Mouse (Mus musculus) heart, postnatal 0 days (tissue): ENCODE measurements at regions not wholly inside any gene's neighbourhood (a gene's known extent, or its start where the extent isn't known, plus 50 kb on each side); places are given as distances from the start of the nearest gene placed in this dataset.

ENCODE experiments used
- ATAC-seq: fragments of 200-750 bp; cut with Nextera tagmentation; 2 replicates; pipeline ENCODE4 v1.8.0; 2017; ENCODE audit warnings: low read depth, moderate number of reproducible peaks, moderate library complexity; ENCODE audit not compliant: insufficient read depth
- DNase-seq: peaks from one replicate; pipeline ENCODE4 v3.0.0-alpha.2; 2016; ENCODE audit warnings: low spot score
- H3K27ac ChIP-seq: fragments of 300-500 bp; sonication (generic); 2 replicates; pipeline ENCODE4 v1.5.1; 2014; ENCODE audit warnings: low read depth, mild to moderate bottlenecking
- H3K27me3 ChIP-seq: fragments of 300-500 bp; sonication (generic); 2 replicates; pipeline ENCODE4 v1.6.1; 2014; ENCODE audit warnings: low read length, mixed read lengths; ENCODE audit not compliant: control insufficient read depth, insufficient read depth
- H3K36me3 ChIP-seq: fragments of 300-500 bp; sonication (generic); replicated peaks from 2 replicates; pipeline ENCODE4 v1.6.1; 2014; ENCODE audit warnings: low read length, mixed read lengths; ENCODE audit not compliant: control insufficient read depth, insufficient read depth
- H3K4me1 ChIP-seq: fragments of 300-500 bp; sonication (generic); 2 replicates; pipeline ENCODE4 v1.6.1; 2014; ENCODE audit warnings: antibody characterized with exemption; ENCODE audit not compliant: control insufficient read depth, insufficient read depth
- H3K4me2 ChIP-seq: fragments of 300-500 bp; sonication (generic); 2 replicates; pipeline ENCODE4 v1.6.1; 2014; ENCODE audit warnings: low read depth, mild to moderate bottlenecking, low read length, moderate library complexity
- H3K4me3 ChIP-seq: fragments of 300-500 bp; sonication (generic); 2 replicates; pipeline ENCODE4 v1.5.1; 2014; ENCODE audit warnings: low read depth, low read length
- H3K9ac ChIP-seq: fragments of 300-500 bp; sonication (generic); replicated peaks from 2 replicates; pipeline ENCODE4 v1.6.1; 2014; ENCODE audit warnings: low read depth, low read length, mixed read lengths
- H3K9me3 ChIP-seq: fragments of 300-500 bp; sonication (generic); replicated peaks from 2 replicates; pipeline ENCODE4 v1.6.1; 2016; ENCODE audit warnings: low read length; ENCODE audit not compliant: control insufficient read depth
- CTCF ChIP-seq: IDR thresholded peaks from 2 replicates; pipeline ENCODE4 v1.5.1; 2016; ENCODE audit warnings: antibody characterized with exemption, control low read depth, low read depth
- EP300 ChIP-seq: IDR thresholded peaks from 2 replicates; pipeline ENCODE4 v1.6.1; 2016; ENCODE audit warnings: antibody characterized with exemption, low read depth
- WGBS: fragments of 180-500 bp; shearing (Covaris S2); extraction: QIAGEN DNeasy Blood & Tissue Kit; methylation state at CpG from one replicate; pipeline ENCODE4 v1.1.7; 2014; 5-methylcytosine and 5-hydroxymethylcytosine counted together

- H3K9me3 ChIP-seq, result no peaks in the 10 kb centered on the region
- ATAC-seq (no peak), DNase-seq (no peak)
- WGBS, result 20% methylated on average over 3 of the region's 3 CpGs
- no peaks in the 10 kb centered on the region for H3K4me1 ChIP-seq
- no peak overlapping the region for H3K4me2 ChIP-seq
- H3K4me3 ChIP-seq, result no peak overlapping the region
- no peaks in the 10 kb centered on the region for H3K36me3 ChIP-seq
- H3K27me3 ChIP-seq, result no peaks in the 10 kb centered on the region
- no peak for TF ChIP-seq EP300
- TF ChIP-seq CTCF, result no peak
- no peak overlapping the region for H3K9ac ChIP-seq
- no peak overlapping the region for H3K27ac ChIP-seq
Measured at GRCm38 (mm10) chr11:71346024-71346423, 115.5 kb upstream of the Nlrp1b start.

DNA sequence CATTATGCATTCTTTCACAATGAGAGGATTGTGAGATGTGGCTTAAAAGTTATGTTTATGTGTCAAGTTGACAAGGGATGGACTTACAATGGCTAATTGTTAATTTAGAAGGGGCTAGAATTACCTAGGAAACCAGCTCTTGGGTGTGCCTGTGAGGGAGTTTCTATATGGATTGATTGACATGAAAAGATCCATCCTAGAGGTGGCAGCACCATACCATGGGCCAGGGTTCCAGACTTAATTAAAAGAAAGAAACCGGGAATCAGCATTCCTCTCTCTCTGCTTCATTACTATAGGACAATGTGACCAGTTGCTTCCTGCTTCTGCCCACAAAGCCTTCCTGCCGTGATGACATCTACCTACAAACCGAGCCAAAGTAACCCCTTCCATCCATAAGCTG, 126.6 kb upstream of the Nlrp1b start:
- Histone ChIP-seq H3K9me3 (no peaks in the 10 kb centered on the region), H3K4me1 (no peaks in the 10 kb centered on the region), H3K4me3 (no peak overlapping the region), H3K27ac (no peak overlapping the region), H3K9ac (no peak overlapping the region), H3K36me3 (no peaks in the 10 kb centered on the region), H3K4me2 (no peak overlapping the region), H3K27me3 (no peaks in the 10 kb centered on the region)
- TF ChIP-seq CTCF, result no peak
- no peak for TF ChIP-seq EP300
- DNase-seq (no peak), ATAC-seq (no peak)
- WGBS, result 43% methylated on average over 3 of the region's 3 CpGs

GRCm38 (mm10) chr11:71360856-71361255, 130.3 kb upstream of the Nlrp1b start:
- no peak for ATAC-seq
- 69% methylated on average over 5 of the region's 5 CpGs for WGBS
- DNase-seq, result no peak

GRCm38 (mm10) chr11:71371871-71372270, 141.3 kb upstream of the Nlrp1b start:
- Histone ChIP-seq H3K9me3 (no peaks in the 10 kb centered on the region), H3K27ac (no peak overlapping the region), H3K4me3 (no peak overlapping the region), H3K4me2 (no peak overlapping the region), H3K9ac (no peak overlapping the region), H3K27me3 (no peaks in the 10 kb centered on the region), H3K36me3 (no peaks in the 10 kb centered on the region), H3K4me1 (no peaks in the 10 kb centered on the region)
- ATAC-seq (no peak), DNase-seq (no peak)
- 41% methylated on average over 5 of the region's 5 CpGs for WGBS
- no peak for TF ChIP-seq CTCF
- no peak for TF ChIP-seq EP300

More at GRCm38 (mm10) chr11:71360856-71361255, 130.3 kb upstream of the Nlrp1b start:
- Histone ChIP-seq H3K4me2 (no peak overlapping the region), H3K9ac (no peak overlapping the region), H3K27ac (no peak overlapping the region), H3K4me1 (no peaks in the 10 kb centered on the region), H3K36me3 (no peaks in the 10 kb centered on the region), H3K4me3 (no peak overlapping the region), H3K9me3 (no peaks in the 10 kb centered on the region), H3K27me3 (no peaks in the 10 kb centered on the region)
- no peak for TF ChIP-seq EP300
- no peak for TF ChIP-seq CTCF

DNA sequence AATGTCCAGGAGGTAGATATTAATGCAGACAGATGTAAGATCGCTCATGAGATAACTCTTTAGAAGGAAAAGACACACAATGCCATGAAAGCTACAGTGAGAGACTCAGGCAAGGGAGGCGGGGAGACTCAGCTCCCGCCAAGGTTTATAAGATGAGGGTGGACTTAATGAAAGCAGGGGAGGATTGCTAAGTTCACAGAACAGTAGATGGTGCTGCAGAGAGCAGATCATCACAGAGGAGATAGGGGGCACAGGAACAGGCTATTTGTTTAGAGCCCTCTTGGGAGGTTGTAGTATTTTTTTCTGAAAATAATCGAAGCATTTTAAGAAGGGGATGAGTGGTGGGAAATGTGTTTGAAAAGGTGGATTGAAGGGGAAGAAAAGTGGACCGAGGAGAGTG, 144.6 kb upstream of the Nlrp1b start:
- Histone ChIP-seq H3K36me3 (no peaks in the 10 kb centered on the region), H3K4me1 (no peaks in the 10 kb centered on the region), H3K9ac (no peak overlapping the region), H3K4me2 (no peak overlapping the region), H3K9me3 (no peaks in the 10 kb centered on the region), H3K4me3 (no peak overlapping the region), H3K27me3 (no peaks in the 10 kb centered on the region), H3K27ac (no peak overlapping the region)
- DNase-seq, result no peak
- TF ChIP-seq CTCF (no peak), EP300 (no peak)
- ATAC-seq, result no peak
- 58% methylated on average over 5 of the region's 5 CpGs for WGBS

DNA sequence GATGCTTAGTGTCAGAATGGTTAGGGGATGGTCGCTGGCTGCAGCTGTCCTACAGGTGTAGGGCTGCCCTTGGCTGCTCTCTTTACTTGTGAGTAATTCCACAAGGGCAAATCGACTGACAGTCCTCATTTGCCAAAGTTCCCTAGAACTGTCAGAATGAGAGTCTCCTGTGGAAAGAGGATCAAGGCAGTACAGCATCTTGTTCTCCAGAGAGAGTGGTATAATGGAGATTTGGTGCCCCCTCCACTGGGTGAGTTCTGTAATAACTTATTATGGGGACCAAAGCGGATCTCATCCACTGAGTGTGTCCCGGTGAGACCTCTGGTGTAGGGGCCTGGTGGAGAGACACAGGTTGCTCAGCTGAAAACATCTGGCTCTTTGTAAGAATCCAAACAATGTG, 157.9 kb upstream of the Nlrp1b start:
- Histone ChIP-seq H3K36me3 (no peaks in the 10 kb centered on the region), H3K9ac (no peak overlapping the region), H3K27ac (no peak overlapping the region), H3K4me2 (no peak overlapping the region), H3K27me3 (no peaks in the 10 kb centered on the region), H3K4me3 (no peak overlapping the region), H3K4me1 (no peaks in the 10 kb centered on the region), H3K9me3 (no peaks in the 10 kb centered on the region)
- ATAC-seq, result no peak
- TF ChIP-seq CTCF (no peak), EP300 (no peak)
- WGBS, result 62% methylated on average over 4 of the region's 4 CpGs
- DNase-seq, result no peak
